Mouse (Mus musculus): ENCODE measurements around the gene Ythdf1.

The Ythdf1 gene

DNA sequence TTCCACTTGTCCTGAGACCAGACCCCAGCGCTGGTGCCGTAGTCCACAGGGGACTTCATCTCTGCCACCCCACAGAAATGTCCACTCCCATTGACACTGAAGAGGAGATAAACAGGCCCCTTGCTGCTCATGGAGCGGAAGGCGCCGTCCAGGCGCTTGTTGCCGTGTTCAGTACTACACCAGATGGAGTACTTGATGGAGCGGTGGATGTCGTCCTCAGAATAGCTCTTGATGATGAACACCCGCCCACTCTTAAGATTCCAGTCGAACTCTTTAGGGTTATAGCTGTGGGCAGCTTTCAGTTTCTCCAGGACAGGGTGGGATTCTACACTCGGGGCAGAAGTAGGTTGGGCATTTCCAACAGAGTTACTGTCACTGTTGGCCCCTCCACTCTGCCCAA lies 9.8 kb downstream of the Ythdf1 start:
- DNase-seq (ENCODE audit: low spot score), result no peak

DNA sequence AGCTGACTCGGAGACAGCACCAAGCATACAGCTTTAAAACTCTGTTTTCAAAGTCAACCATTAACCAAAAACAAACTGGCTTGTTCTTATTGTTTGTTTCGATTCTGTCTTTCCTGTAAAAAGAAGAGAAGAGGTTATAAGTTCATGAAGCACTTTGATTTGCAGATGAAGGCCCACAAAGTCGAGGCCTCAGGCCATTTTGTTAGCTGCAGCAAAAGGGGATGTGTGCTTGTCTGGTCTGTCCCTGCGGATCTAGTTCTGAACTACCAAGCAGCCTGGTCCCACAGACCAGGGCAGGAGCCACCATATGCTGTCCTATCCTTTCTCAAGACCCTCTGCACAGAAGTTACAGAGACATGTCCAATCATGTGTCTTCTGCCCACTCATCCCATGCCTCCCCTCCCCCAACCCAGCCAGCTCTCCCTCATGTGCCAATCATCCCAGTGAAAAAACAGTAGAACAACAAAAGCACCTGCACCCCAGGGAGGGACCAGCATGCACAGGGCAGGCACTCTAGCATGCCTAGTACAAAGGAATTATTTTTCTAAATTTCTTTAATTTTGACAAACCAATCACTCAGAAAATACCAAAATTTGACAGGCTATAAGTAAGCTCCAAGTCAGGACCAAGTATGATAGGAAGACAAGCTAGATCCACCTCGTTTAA lies 15.1 kb downstream of the Ythdf1 start:
- no peak for DNase-seq (ENCODE audit: low spot score)

GRCm38 (mm10) chr2:180904435-180905208 lies 16.1 kb downstream of the Ythdf1 start:
- no peak for DNase-seq (ENCODE audit: low spot score)

- DNase-seq (ENCODE audit: low spot score), result peak; percentile 54
These were observed 18.7 kb downstream of the Ythdf1 start for GRCm38 (mm10) chr2:180902086-180902485.

DNA sequence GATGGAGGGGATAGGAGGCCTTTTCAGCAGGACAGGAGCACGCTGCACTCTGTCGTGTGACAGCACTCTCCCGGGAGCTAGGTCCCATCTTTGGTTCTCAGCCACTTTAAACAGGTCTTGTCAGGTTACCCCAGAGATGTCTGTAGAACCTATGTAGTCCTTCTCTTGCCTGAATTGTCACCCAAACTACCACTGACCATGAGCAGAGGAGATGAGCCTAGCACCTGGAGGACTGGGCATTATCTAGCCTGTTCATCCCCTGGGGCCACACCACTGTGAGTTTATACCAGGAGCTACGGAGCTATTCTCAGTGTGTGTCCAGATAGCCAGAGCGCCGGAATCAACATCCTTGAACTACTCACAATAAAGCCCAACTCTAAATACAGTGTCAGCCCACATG lies 22.9 kb downstream of the Ythdf1 start:
- DNase-seq (ENCODE audit: low spot score), result no peak

DNA sequence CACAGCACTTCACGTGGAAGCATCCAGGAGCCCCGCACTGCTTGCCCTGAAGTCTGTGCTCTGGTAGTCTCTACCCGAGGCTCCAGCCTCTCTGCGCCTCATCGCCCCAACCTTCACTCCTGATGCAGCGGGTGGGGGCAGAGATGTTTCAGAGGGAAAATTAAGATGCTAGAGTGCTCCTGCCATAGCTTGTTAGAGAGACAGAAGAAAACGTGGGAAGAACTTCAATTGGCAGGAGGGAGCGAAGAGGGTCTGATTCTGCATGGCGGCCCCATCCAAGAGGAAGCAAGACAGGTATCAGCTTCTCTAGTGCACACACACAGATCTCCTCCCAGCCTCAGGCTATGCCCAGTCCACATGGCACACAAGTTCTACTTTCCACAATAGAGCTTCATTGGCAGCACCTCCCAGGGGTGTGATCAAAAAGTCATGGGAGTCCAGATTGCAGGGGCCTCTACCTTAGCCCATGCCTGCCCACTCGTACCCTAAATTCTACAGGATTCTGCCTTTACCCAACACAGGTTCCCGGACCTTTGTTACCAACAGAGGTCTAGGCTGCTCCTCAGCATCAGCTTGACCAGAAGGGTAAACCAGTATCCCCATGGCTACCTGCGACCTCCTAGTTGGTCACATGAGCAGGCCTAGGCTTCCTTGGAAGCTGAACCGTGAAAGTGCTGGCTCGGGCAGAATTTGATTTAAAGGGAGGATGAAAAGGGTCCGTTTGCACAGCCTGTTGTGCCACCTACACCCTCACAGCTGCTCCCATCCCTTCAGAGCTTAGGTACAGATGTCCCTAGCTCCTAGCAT lies 23.7 kb downstream of the Ythdf1 start:
- DNase-seq (ENCODE audit: low spot score), result no peak

- no peak for DNase-seq (ENCODE audit: low spot score)
These were observed 24.8 kb downstream of the Ythdf1 start for GRCm38 (mm10) chr2:180895837-180896525.

GRCm38 (mm10) chr2:180895321-180895720 lies 25.4 kb downstream of the Ythdf1 start:
- DNase-seq (ENCODE audit: low spot score), result no peak

- DNase-seq (ENCODE audit: low spot score), result no peak
These were observed 26.0 kb downstream of the Ythdf1 start for GRCm38 (mm10) chr2:180894734-180895133.

DNA sequence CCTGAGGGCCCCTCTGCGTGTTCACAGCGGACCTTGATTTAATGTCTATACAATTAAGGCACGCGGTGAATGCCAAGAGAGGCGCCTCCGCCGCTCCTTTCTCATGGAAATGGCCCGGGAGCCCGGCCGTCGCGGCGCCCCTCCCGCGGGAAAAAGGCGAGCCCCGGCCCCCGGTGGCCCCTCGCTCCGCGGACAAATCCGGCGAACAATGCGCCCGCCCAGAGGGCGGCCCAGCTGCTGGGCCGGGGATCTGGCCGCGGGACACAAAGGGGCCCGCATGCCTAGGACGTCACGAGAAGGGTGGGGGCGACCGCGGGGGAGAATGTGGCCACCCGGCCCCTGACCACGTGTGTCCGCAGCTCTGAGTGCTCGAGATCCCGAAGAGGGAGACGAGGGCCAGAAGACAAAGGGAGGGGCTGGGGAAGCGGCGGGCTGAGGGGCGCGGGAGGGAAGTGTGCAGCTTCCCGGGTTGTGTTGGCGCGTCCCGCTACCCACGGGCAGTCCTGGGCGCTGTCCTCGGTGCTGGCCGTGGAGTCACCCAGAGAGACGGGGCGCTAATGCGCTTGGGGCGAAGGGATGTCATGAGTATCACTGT lies 26.6 kb downstream of the Ythdf1 start:
- no peak for DNase-seq (ENCODE audit: low spot score)

GRCm38 (mm10) chr2:180893537-180894028 lies 27.2 kb downstream of the Ythdf1 start:
- no peak for DNase-seq (ENCODE audit: low spot score)

GRCm38 (mm10) chr2:180892841-180893521 lies 27.8 kb downstream of the Ythdf1 start:
- DNase-seq (ENCODE audit: low spot score), result no peak

GRCm38 (mm10) chr2:180891835-180892323 lies 28.9 kb downstream of the Ythdf1 start:
- DNase-seq (ENCODE audit: low spot score), result no peak

DNA sequence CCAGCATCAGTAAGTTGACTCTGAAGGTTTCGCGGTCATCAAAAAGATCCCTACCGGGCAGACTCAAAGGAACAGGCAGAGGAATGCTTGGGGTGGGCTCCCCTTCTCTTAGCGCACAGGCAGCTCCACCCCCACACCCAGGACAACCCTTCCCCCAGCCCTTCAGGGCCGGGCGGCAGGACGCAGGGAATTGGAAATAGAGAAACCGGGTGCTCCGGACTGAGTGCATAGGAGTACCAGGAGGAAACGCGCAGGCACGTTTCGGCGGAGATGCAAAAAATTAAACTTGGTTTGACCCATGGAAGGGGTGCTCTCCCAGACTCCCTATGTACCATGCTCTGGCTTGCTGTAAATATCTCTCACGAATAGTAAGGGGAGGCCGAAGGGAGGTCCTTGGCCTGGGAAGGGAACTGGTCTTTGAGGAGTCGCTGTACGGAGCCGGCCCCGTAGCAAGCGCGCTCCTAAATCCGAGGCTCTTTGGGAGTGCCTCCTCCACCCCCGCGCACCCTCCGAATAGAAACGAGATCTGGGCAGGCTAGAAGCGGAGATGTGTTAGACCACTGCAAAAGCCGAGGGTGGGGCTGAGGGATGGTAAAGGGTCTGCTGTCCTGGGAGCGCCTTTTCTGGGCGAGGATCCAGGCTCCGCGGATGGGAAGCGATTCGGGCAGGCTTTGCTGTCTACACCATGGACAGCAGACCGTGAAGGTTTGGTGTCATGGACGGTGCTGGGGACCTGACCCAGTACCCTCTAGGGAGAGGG lies 29.5 kb downstream of the Ythdf1 start:
- no peak for DNase-seq (ENCODE audit: low spot score)

DNA sequence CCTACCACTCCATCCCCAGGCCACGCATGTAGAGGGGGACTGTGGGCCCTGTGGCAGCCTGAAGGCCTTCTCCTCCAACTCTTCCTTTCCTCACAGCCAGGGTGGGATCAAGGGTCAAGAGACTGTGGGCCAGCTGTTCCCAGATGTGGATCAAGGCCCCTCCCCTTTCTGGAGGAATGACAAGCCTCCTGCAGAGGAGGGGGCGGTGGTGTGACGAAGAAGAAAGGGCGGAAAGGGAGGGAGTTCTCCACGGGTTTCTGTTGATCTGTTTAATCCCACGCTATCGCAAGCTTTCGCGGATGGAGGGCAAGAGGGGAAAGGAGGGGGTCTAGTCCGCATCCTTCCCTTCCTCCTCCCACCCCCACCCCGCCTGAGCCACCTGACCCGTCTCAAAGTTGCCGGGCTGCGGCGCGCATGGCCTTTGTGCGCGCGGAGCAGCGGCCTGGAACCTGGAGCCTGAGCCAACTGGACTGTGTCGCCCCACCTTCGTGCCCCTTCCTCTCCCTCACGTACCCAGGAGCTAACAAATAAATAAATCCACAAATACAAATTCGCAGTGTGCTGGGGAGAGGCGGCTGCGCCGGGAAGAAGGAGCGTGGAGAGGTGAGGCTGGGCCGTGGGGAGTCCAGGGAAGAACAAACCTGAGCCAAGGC lies 30.2 kb downstream of the Ythdf1 start:
- no peak for DNase-seq (ENCODE audit: low spot score)

- no peak for DNase-seq (ENCODE audit: low spot score)
These were observed 30.8 kb downstream of the Ythdf1 start for GRCm38 (mm10) chr2:180889921-180890280.

DNA sequence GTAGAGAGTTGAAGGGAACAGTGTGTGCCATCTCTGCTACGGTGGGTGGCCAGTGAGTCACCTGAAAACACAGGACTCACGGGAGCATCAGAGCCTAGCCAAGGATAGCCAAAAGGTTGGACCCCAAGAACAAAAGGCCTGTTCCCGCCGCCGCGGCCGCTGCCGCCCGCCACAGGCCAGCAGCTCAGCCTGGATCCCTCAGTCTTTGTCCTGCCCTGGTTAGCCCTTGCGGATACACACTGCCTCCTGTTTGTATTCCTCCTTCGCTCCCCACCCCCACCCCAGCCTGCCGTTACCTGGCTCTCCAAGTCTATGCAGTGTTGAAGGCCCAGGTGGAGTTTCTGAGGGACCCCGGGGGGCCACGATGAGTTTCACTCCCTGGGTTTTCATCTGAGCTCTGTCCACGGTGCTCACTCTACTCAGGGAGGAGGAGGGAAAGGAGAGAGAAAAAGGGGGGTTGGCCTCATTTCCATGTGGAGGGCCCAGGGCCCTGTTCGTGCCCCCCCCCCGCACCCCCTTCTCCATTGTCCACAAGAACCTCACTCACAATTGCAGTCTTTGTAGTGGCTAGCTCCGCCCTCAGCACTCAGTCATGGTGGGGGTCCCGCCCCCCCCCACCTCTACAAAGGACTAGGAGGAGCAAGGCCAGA lies 31.4 kb downstream of the Ythdf1 start:
- DNase-seq (ENCODE audit: low spot score), result no peak

- no peak for DNase-seq (ENCODE audit: low spot score)
These were observed 35.5 kb downstream of the Ythdf1 start for GRCm38 (mm10) chr2:180885270-180885669.

DNA sequence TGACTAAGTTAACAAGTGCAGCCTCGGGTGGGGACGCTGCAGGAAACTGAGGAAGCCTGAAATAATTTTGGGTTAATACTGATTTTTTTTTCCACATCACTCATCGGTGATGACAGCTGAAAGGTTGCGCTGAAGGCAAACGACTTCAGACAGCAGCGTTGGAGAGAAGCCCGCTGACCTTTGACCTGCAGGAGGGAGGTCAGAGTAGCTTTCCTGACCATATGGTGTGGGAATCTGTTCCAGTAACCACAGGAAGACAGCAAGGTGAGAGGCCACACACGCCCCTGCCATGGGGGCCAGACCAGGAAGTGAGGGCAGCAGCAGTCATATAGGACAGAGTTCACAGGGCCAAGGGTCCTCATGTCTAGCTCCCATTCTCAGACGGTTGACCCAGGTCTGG lies 39.5 kb downstream of the Ythdf1 start:
- DNase-seq (ENCODE audit: low spot score), result no peak

All from MN1 (cell line).